Mouse (Mus musculus): Measurements from ENCODE around the gene Jpt1. TPM values are rescaled to one million over a fixed set of nuclear protein-coding genes. Genes with fewer than 3 reads are reported as not detected.
"Not testable (repeated sequence)": the region's sequence is repeated elsewhere in the genome, so short reads cannot be mapped to it uniquely, and the experiment has no call there.

Gene Jpt1
- polyA plus RNA-seq, 1 experiment, result 548 TPM

GRCm38 (mm10) chr11:115536038-115536681 is 22.0 kb upstream of the Jpt1 start, which contains the start of gene Sumo2:
Gene Sumo2, minus strand, starts transcription at chr11:115536276.
- Histone ChIP-seq H3K27me3 (ENCODE audit: control insufficient read depth, insufficient read depth, low read length) (no peaks in the 10 kb centered on the region), H3K36me3 (ENCODE audit: control insufficient read depth, insufficient read depth, low read length) (no peaks in the 10 kb centered on the region; the same call in 1 of the 2 replicates), H3K4me1 (ENCODE audit: control insufficient read depth, insufficient read depth, low read length) (peaks cover 8% of the 10 kb centered on the region; the same call in 1 of the 2 replicates), H3K4me3 (ENCODE audit: control insufficient read depth, low read depth, low read length) (peak within 1 kb of the TSS; percentile 94), H3K27ac (ENCODE audit: control insufficient read depth, insufficient read depth, low read depth, low read length) (peak within 1 kb of the TSS; percentile 98)
- TF ChIP-seq CTCF (IDR thresholded peaks at IDR 0.05; ENCODE audit: control insufficient read depth, insufficient read depth, insufficient replicate concordance, low read depth, low read length), result no peak
- peak; percentile 78 for TF ChIP-seq POLR2A (IDR thresholded peaks at IDR 0.05; ENCODE audit: control insufficient read depth, low read depth, low read length)

- peaks cover 8% of the 10 kb centered on the region; the same call in 1 of the 2 replicates for H3K4me1 ChIP-seq (ENCODE audit: control insufficient read depth, insufficient read depth, low read length)
- peak overlapping the region; percentile 98 for H3K27ac ChIP-seq (ENCODE audit: control insufficient read depth, insufficient read depth, low read depth, low read length)
- H3K36me3 ChIP-seq (ENCODE audit: control insufficient read depth, insufficient read depth, low read length), result no peaks in the 10 kb centered on the region; the same call in 1 of the 2 replicates
- H3K4me3 ChIP-seq (ENCODE audit: control insufficient read depth, low read depth, low read length), result peak overlapping the region; percentile 94
- H3K27me3 ChIP-seq (ENCODE audit: control insufficient read depth, insufficient read depth, low read length), result no peaks in the 10 kb centered on the region
- TF ChIP-seq POLR2A (IDR thresholded peaks at IDR 0.05; ENCODE audit: control insufficient read depth, low read depth, low read length) (no peak; the same call in 1 of the 2 replicates), CTCF (IDR thresholded peaks at IDR 0.05; ENCODE audit: control insufficient read depth, insufficient read depth, insufficient replicate concordance, low read depth, low read length) (no peak)
Measured at GRCm38 (mm10) chr11:115535401-115536037, 21.3 kb upstream of the Jpt1 start.

GRCm38 (mm10) chr11:115534759-115535371 is 20.7 kb upstream of the Jpt1 start:
- Histone ChIP-seq H3K36me3 (ENCODE audit: control insufficient read depth, insufficient read depth, low read length) (no peaks in the 10 kb centered on the region; the same call in 1 of the 2 replicates), H3K27ac (ENCODE audit: control insufficient read depth, insufficient read depth, low read depth, low read length) (peak overlapping the region; percentile 98), H3K4me3 (ENCODE audit: control insufficient read depth, low read depth, low read length) (peak overlapping the region; percentile 94), H3K27me3 (ENCODE audit: control insufficient read depth, insufficient read depth, low read length) (no peaks in the 10 kb centered on the region), H3K4me1 (ENCODE audit: control insufficient read depth, insufficient read depth, low read length) (peaks cover 8% of the 10 kb centered on the region; the same call in 1 of the 2 replicates)
- TF ChIP-seq CTCF (IDR thresholded peaks at IDR 0.05; ENCODE audit: control insufficient read depth, insufficient read depth, insufficient replicate concordance, low read depth, low read length) (no peak), POLR2A (IDR thresholded peaks at IDR 0.05; ENCODE audit: control insufficient read depth, low read depth, low read length) (no peak)

- H3K27ac ChIP-seq (ENCODE audit: control insufficient read depth, insufficient read depth, low read depth, low read length); H3K36me3 ChIP-seq (ENCODE audit: control insufficient read depth, insufficient read depth, low read length); H3K4me1 ChIP-seq (ENCODE audit: control insufficient read depth, insufficient read depth, low read length); H3K27me3 ChIP-seq (ENCODE audit: control insufficient read depth, insufficient read depth, low read length); H3K4me3 ChIP-seq (ENCODE audit: control insufficient read depth, low read depth, low read length): not testable (repeated sequence)
Measured at GRCm38 (mm10) chr11:115526446-115526845, 12.3 kb upstream of the Jpt1 start.

- H3K4me1 ChIP-seq (ENCODE audit: control insufficient read depth, insufficient read depth, low read length), result no peaks in the 10 kb centered on the region; the same call in 1 of the 2 replicates
- H3K27ac ChIP-seq (ENCODE audit: control insufficient read depth, insufficient read depth, low read depth, low read length), result no peak overlapping the region
- H3K36me3 ChIP-seq (ENCODE audit: control insufficient read depth, insufficient read depth, low read length), result no peaks in the 10 kb centered on the region; the same call in 1 of the 2 replicates
- TF ChIP-seq POLR2A (IDR thresholded peaks at IDR 0.05; ENCODE audit: control insufficient read depth, low read depth, low read length) (no peak), CTCF (IDR thresholded peaks at IDR 0.05; ENCODE audit: control insufficient read depth, insufficient read depth, insufficient replicate concordance, low read depth, low read length) (no peak)
- H3K4me3 ChIP-seq (ENCODE audit: control insufficient read depth, low read depth, low read length), result no peak overlapping the region
- H3K27me3 ChIP-seq (ENCODE audit: control insufficient read depth, insufficient read depth, low read length), result no peaks in the 10 kb centered on the region
Measured at GRCm38 (mm10) chr11:115522703-115523102, 8.5 kb upstream of the Jpt1 start.

GRCm38 (mm10) chr11:115522238-115522637 is 8.1 kb upstream of the Jpt1 start:
- TF ChIP-seq CTCF (IDR thresholded peaks at IDR 0.05; ENCODE audit: control insufficient read depth, insufficient read depth, insufficient replicate concordance, low read depth, low read length) (no peak), POLR2A (IDR thresholded peaks at IDR 0.05; ENCODE audit: control insufficient read depth, low read depth, low read length) (no peak)
- H3K4me1 ChIP-seq (ENCODE audit: control insufficient read depth, insufficient read depth, low read length), result no peaks in the 10 kb centered on the region; the same call in 1 of the 2 replicates
- H3K36me3 ChIP-seq (ENCODE audit: control insufficient read depth, insufficient read depth, low read length), result no peaks in the 10 kb centered on the region; the same call in 1 of the 2 replicates
- no peak overlapping the region for H3K27ac ChIP-seq (ENCODE audit: control insufficient read depth, insufficient read depth, low read depth, low read length)
- H3K27me3 ChIP-seq (ENCODE audit: control insufficient read depth, insufficient read depth, low read length), result no peaks in the 10 kb centered on the region
- H3K4me3 ChIP-seq (ENCODE audit: control insufficient read depth, low read depth, low read length), result no peak overlapping the region

- Histone ChIP-seq H3K4me1 (ENCODE audit: control insufficient read depth, insufficient read depth, low read length) (no peaks in the 10 kb centered on the region; the same call in 1 of the 2 replicates), H3K27ac (ENCODE audit: control insufficient read depth, insufficient read depth, low read depth, low read length) (no peak overlapping the region), H3K27me3 (ENCODE audit: control insufficient read depth, insufficient read depth, low read length) (no peaks in the 10 kb centered on the region), H3K36me3 (ENCODE audit: control insufficient read depth, insufficient read depth, low read length) (no peaks in the 10 kb centered on the region), H3K4me3 (ENCODE audit: control insufficient read depth, low read depth, low read length) (no peak overlapping the region)
- TF ChIP-seq POLR2A (IDR thresholded peaks at IDR 0.05; ENCODE audit: control insufficient read depth, low read depth, low read length) (no peak), CTCF (IDR thresholded peaks at IDR 0.05; ENCODE audit: control insufficient read depth, insufficient read depth, insufficient replicate concordance, low read depth, low read length) (no peak)
Measured at GRCm38 (mm10) chr11:115521080-115521479, 6.9 kb upstream of the Jpt1 start.
